Mouse (Mus musculus): ENCODE data around the gene Gpatch8.

- no peak for TF ChIP-seq POLR2A (IDR thresholded peaks at IDR 0.05; ENCODE audit: control insufficient read depth, extremely low read depth, insufficient read depth, low read length, poor library complexity)
- no peak for TF ChIP-seq CTCF (IDR thresholded peaks at IDR 0.05; ENCODE audit: borderline replicate concordance, control insufficient read depth, extremely low read depth, insufficient read depth, low read length, poor library complexity)
Measured at GRCm38 (mm10) chr11:102429551-102429950, 126.6 kb downstream of the Gpatch8 start.
